Mouse (Mus musculus): ENCODE measurements around the gene Prickle2.

The Prickle2 gene

DNA sequence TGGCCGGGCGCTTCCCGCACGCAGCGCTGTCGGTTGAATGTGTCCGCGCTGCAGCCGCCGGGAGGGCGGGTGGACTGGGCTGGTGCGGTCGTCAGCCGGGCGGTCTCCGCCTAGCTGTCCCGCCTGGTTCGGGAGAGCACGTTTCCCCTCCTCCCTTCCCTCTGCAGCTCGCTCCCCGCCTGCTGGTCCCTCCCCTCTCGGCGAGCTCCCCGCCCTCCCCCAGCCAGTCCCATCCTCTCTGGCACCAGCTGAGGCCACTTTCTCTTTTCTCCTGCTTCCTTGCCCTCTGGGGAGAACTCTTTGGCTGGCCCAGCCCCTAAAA lies at the start of gene Prickle2:
Gene Prickle2 (minus strand): TSS at position 11 of the 322 bp plus-strand sequence.
- no peak for DNase-seq (ENCODE audit: low read depth, low spot score)

DNA sequence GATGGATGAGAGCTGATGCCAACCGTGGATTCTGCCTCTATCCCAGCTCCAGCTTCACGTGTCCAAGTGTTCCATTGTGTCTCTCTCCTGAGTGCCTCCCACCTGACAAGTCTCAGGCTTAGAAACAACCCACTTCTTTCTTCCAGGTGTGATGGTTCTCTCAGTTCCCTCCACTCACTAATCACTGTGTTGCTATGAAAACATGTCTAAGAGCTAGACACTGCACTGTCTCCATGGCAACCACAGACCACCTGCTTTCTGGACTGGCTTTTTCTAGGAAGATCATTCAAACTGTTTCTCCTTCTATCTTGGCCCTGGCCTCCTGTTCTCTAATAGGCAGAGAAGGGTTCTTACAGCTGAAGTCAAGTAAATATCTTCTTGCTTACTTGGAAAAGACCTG lies 46.8 kb upstream of the Prickle2 start:
- DNase-seq (ENCODE audit: low read depth, low spot score), result peak; percentile 56

- DNase-seq (ENCODE audit: low read depth, low spot score), result no peak
Measured at GRCm38 (mm10) chr6:92749420-92749819, 43.5 kb upstream of the Prickle2 start.

DNA sequence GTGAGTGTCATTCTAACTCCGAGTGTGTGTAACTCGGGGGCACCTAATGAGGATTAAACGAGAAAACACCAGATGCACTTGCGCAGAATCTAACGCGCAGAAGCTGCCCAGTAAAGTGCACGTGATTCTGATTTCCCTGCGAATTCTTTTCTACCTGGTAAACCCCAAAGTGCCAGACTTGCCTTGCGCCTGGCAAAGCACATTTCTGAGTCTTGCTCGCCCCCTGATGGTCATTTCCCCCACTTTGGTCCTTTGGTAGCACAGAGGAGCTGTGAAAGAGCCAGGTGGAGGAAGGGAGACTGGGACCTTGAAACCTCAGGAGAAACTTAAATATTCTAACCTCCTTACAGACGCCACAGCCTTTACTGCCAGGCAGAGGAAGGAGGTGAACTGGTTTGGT lies 37.6 kb upstream of the Prickle2 start:
- DNase-seq (ENCODE audit: low read depth, low spot score), result peak; percentile 52

DNA sequence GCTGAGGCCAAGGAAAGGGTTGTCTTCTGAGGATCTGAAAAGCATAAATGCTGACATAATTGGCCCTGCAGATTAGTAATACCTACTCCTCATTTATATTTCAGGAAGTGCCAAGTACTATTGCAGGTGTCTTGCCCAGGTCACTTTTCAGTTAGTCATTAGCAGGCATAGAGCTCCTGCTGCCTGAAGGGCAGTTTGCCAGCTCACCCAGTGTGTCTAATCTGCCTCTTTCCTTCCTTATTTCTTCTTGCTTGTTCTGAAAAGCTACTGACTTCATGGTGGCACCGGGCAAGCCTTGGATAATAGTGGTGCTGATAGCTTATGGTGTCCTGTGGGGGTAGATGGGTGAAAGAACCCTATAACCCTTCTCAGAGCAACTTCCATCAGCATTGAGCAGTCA lies 31.2 kb upstream of the Prickle2 start:
- DNase-seq (ENCODE audit: low read depth, low spot score), result no peak

DNA sequence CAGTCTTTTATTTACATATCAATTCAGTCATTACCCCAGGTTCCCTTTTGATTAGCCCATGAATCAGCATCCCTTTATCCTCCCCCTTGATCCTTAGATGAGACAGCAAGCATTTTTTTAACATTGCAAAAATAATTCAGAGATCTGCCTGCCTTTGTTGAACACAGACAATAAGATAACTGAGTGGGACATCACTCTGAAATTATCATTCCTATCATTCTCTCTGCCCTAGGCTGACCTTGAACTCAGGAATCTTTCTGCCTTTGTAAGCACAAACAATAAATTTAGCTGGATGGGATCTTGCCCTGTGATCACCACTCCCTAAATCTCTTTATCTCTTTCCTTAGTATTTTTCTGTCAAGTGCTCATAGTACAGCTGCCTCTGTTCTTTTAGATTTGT lies 27.7 kb upstream of the Prickle2 start:
- DNase-seq (ENCODE audit: low read depth, low spot score), result no peak

GRCm38 (mm10) chr6:92728514-92728913 lies 22.6 kb upstream of the Prickle2 start:
- no peak for DNase-seq (ENCODE audit: low read depth, low spot score)

- peak; percentile 70 for DNase-seq (ENCODE audit: low read depth, low spot score)
Measured at GRCm38 (mm10) chr6:92728084-92728483, 22.1 kb upstream of the Prickle2 start.

DNA sequence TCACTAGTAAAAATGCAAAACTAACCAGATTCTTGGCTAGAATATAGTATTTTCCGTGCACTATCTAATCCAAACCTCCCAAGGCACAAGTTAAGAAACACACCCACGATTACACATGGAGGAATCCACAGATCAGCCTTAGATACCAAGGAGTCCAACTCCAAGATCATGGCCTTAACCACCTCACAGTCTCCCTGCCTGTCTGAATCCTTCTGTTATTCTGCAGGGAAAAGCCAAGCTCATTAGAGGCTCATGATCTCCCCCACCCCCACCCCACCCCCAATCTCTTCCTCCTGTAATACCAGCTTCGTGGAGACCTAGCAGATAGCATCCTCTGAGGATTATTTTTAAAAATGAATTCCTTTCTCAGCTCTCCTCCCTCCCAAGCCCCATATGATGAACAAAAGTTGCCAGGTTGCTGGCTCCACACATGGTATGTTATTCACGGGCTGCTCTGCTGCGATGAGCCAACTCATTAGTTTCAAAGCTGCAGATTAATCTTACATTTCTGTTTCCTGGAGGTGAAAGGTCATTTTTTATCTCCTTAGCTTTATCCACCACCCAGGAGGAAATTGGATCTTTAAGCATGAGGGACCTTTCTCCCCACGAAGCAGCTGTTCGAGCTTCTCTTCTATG lies 21.5 kb upstream of the Prickle2 start:
- DNase-seq (ENCODE audit: low read depth, low spot score), result no peak

- no peak for DNase-seq (ENCODE audit: low read depth, low spot score)
Measured at GRCm38 (mm10) chr6:92726121-92726520, 20.2 kb upstream of the Prickle2 start.

DNA sequence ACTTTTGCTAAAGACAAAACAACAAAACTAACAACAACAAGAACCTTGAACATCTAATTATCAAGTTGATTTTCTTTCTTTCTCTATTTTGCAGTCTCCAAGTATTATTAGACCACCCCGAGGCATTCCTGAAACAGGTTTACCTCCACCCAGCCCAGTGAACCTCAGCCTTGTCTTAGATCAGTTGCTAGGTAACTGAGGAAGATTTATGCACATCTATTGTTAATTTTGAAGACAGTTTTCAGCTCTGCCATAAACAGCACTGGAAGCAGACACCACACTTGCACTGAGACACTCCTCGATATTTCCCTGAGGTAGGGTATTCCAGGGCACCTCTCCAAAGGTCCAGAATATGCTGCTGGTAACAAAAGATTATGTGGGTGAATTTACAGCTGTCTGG lies 18.4 kb upstream of the Prickle2 start:
- DNase-seq (ENCODE audit: low read depth, low spot score), result no peak

DNA sequence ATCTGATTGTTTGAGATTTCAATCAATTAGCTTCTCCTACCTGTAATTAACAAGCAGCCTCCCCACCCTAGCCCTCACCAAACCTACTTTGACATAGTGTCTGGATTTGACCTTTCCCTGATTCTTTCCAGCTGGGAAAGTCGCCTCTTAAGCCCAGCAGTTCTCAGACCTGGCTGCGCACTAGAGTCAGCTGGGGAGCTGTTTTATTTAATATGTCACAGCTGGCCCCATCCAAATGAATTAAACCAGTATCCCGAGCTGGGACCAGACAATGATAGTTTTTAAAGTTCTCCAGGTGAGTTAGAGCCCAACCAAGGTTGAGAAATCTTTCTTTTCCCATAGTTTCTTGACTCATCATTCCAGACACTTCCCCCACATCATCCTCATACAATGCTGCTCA lies 9.9 kb upstream of the Prickle2 start:
- no peak for DNase-seq (ENCODE audit: low read depth, low spot score)

DNA sequence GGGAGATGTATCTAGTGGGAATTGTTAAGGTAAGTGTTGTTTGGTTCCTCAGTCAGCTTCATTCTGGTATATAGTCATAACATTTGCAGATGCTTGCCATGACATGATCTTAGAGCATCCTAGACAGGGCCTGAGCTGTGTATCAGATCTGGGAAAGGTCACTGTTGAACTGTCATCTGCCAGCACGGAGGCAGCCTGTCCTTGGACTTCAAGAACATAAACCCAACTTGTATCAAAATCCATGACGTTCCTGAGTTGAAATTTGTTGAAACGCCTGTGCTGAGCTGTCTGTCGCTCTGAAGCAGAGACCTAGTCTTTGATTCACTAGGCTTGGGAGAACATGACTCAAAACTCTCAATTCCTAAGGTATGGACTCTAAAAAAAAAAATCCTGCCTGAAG lies 8.8 kb upstream of the Prickle2 start:
- no peak for DNase-seq (ENCODE audit: low read depth, low spot score)

- DNase-seq (ENCODE audit: low read depth, low spot score), result no peak
Measured at GRCm38 (mm10) chr6:92708137-92708536, 2.2 kb upstream of the Prickle2 start.

DNA sequence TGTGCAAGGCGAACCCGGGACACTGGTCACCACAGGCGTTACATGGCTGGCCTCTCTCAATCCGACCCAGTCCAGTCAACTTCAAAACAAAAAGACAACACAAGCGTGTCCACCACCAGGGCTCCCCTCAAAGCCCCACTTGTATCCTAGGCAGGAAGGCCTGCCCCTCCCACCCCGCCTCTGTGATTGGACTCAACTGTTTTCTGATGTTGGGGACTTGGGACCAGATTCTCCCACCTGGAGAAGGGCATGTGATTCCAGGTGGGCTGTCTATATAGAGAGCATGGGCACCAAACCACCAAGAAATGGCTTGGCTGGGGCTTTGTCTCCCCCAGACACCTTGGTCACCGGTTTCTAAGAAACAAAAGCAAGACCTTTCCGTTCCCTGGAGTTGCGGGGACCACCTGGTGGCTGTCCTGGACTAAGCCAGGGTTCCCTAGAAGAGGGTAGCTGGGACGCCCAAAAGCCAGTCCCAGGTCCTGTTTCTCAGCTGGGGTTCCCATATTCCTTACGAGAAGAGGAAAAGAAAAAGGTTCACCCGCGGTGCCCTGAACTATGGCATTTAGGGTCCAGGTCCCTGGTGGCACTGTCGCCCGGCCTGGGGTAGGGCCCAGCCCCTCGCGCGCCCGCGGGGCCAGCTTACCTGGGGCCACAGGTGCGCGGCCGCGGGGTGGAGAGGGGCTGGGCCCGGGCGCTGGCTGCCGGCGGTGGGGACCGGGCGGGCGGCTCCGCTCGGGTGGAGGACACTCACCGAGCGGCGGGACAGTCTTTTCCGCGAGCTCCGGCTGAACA lies 406 bp downstream of the Prickle2 start:
- DNase-seq (ENCODE audit: low read depth, low spot score), result no peak

DNA sequence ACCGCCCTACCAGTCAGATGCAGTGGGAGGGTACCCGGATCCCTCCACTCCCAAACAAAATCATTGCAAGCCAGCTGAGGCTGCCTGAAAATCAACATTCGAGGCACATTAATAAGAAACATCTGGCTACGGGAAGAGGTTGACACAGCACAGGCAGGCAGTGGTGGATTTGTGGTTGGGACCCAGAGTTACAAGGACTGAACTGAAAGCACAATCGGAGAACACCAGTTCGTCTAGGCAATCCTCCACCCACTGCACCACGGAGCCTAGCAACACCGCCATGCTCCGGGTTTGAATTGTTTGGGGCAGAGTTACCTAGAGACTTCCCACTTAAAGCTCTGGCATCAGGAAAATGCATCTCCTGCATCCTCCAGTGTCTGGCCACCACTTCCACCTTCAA lies 1.1 kb downstream of the Prickle2 start:
- no peak for DNase-seq (ENCODE audit: low read depth, low spot score)

- DNase-seq (ENCODE audit: low read depth, low spot score), result no peak
Measured at GRCm38 (mm10) chr6:92699491-92700209, 6.3 kb downstream of the Prickle2 start.

- DNase-seq (ENCODE audit: low read depth, low spot score), result no peak
Measured at GRCm38 (mm10) chr6:92697807-92698206, 8.1 kb downstream of the Prickle2 start.

DNA sequence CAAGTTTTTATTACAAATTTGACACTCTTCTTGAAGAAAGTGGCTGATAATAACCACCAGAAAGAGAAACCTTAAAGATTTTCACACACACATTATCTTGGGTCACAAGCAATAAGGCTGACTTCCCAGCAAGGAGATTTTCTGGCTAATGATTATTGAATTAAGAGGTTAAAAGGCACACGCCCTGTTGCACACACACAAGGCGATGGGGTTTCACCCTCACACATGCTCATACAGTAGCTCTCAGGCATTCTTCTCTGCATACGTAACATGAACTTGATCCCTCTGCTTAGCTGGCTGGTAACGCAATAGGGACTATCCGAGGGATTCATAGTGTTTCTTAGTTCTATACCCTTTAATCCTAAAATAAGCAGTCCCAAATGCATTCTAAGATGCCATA lies 18.6 kb downstream of the Prickle2 start:
- no peak for DNase-seq (ENCODE audit: low read depth, low spot score)

DNA sequence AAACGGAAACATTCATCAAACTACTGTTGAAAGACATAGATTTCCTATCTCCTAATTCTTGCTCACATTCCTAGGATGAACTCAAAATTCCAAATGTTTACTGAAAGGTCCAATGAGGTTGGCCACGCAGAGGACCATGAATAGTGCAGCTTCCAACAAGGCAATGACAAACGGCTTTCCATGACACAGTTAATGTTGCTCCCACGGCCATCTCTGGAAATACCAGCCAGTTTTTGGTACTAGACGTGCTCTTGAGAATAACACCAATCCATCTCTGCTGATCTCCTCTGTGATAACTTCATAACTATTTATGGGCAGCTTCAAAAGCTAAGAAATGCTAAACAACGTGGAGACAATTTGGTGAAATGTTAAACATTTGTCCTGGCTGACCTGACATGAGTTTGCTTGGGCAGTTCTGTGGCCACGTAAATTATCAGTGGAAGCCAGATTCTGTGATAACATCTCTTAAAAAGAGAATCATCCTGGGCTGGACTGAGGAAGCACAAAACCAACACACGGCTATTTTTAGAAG lies 31.5 kb downstream of the Prickle2 start:
- DNase-seq (ENCODE audit: low read depth, low spot score), result no peak

- no peak for DNase-seq (ENCODE audit: low read depth, low spot score)
Measured at GRCm38 (mm10) chr6:92670518-92671147, 35.3 kb downstream of the Prickle2 start.

GRCm38 (mm10) chr6:92669623-92670022 lies 36.3 kb downstream of the Prickle2 start:
- DNase-seq (ENCODE audit: low read depth, low spot score), result no peak
